Mouse (Mus musculus) c-Kit-positive CD71-positive TER-119-negative erythroid progenitor cells, embryonic 14.5 days (primary cell): Measurements from ENCODE around the gene Ism2.

ENCODE experiments used
- DNase-seq: peaks from one replicate; pipeline ENCODE4 v3.0.0-alpha.2; 2013; ENCODE audit warnings: low read depth

The Ism2 gene

GRCm38 (mm10) chr12:87229633-87230032 is 69.9 kb downstream of the Ism2 start:
- no peak for DNase-seq
